In genomic region chr1:165071831-165072491, GRCm38 (mm10) we compare ENCODE assay signal across 19 mouse cellular contexts.
DNase-seq lines count a peak whose midpoint lies in the region; TF ChIP-seq lines count a peak whose summit lies in the region.
"Had no signal": no experiment of that assay in that cellular context is flagged by ENCODE, and none has a peak within 500 bp of the region (broad histone marks: within the 10 kb centered on the region; RNA-seq: fewer than 3 reads in every experiment).

No protein-coding gene starts in this region.

- no peak overlapping the region for H3K4me3 ChIP-seq in layer of hippocampus, adult 2 months
- H3K4me3 ChIP-seq: embryonic facial prominence, embryonic 15.5 days; erythroblast, embryonic 14.5 days; forebrain, embryonic 10.5 days; heart, embryonic 12.5 days; hindbrain, embryonic 10.5 days had no signal

- peak; percentile 58 to 63 for DNase-seq in frontal cortex, adult 2 months (ENCODE audit: extremely low spot score in 1 of 2, low spot score in 1 of 2)
- no peak for DNase-seq in frontal cortex, postnatal 14 days (ENCODE audit: low spot score in 2 of 2)
- DNase-seq in layer of hippocampus, adult 2 months (ENCODE audit: low spot score in 2 of 2): peak; percentile 33 to 61
- no peak for DNase-seq in layer of hippocampus, adult 11-12 months (ENCODE audit: low spot score)
- peak; percentile 53 to 54 for DNase-seq in right cerebral cortex, adult 2 months (ENCODE audit: low spot score in 2 of 2)
- DNase-seq in right cerebral cortex, postnatal 4 days: no peak
- DNase-seq in telencephalon, adult 2 months (ENCODE audit: low read depth, low spot score): peak; percentile 80
- DNase-seq in lung, postnatal 14 days: no peak
- DNase-seq: adrenal gland, postnatal 14 days; cerebellum, adult 2 months; cerebellum, postnatal 10 days; embryo, embryonic 11 days; gastrocnemius, postnatal 10 days had no signal

- H3K27ac ChIP-seq in layer of hippocampus, adult 2 months: peak overlapping the region; percentile 94
- H3K27ac ChIP-seq: embryonic facial prominence, embryonic 15.5 days; forebrain, embryonic 10.5 days; hindbrain, embryonic 10.5 days; hindbrain, embryonic 14.5 days had no signal

- no peak for TF ChIP-seq CTCF in layer of hippocampus, adult 2 months (conservative IDR thresholded peaks at IDR 0.05)

Comparison
In these comparisons a context has a peak if more than half of its experiments do, and no peak if none do; other contexts are left out.
1. DNase-seq: peak in frontal cortex, adult 2 months (2 of 2), layer of hippocampus, adult 2 months (2 of 2), right cerebral cortex, adult 2 months (2 of 2) and telencephalon, adult 2 months (single experiment); none in frontal cortex, postnatal 14 days (0 of 2), layer of hippocampus, adult 11-12 months (single experiment), right cerebral cortex, postnatal 4 days (single experiment) and lung, postnatal 14 days (single experiment).